Mouse (Mus musculus) midbrain, embryonic 14.5 days (tissue): ENCODE results near the gene Klhdc7a. TPM values are rescaled to one million over a fixed set of nuclear protein-coding genes. Genes with fewer than 3 reads are reported as not detected.
A peak's percentile ranks its signal among the peaks of the same experiment; 100 is the strongest.

ENCODE experiments used
- ATAC-seq: fragments of 200-750 bp; cut with Nextera tagmentation; 2 replicates; pipeline ENCODE4 v1.8.0; 2017; ENCODE audit warnings: moderate number of reproducible peaks, moderate library complexity; ENCODE audit not compliant: low FRiP score, low TSS enrichment
- DNase-seq: peaks from one replicate; pipeline ENCODE4 v3.0.0-alpha.2; 2015
- H3K27ac ChIP-seq: fragments of 300-500 bp; sonication (generic); replicated peaks from 2 replicates; pipeline ENCODE4 v1.5.1; 2014; ENCODE audit warnings: mild to moderate bottlenecking, low read depth, low read length, moderate library complexity
- H3K27me3 ChIP-seq: fragments of 300-500 bp; sonication (generic); 2 replicates; pipeline ENCODE4 v1.6.1; 2014; ENCODE audit warnings: low read length, control low read depth, mixed read lengths; ENCODE audit not compliant: control insufficient read depth, insufficient read depth
- H3K36me3 ChIP-seq: fragments of 300-500 bp; sonication (generic); 2 replicates; pipeline ENCODE4 v1.6.1; 2014; ENCODE audit warnings: low read length, control low read depth; ENCODE audit not compliant: control insufficient read depth, insufficient read depth
- H3K4me1 ChIP-seq: fragments of 300-500 bp; sonication (generic); 2 replicates; pipeline ENCODE4 v1.6.1; 2014; ENCODE audit warnings: mild to moderate bottlenecking, antibody characterized with exemption, low read length, control low read depth; ENCODE audit not compliant: control insufficient read depth, insufficient read depth
- H3K4me2 ChIP-seq: fragments of 300-500 bp; sonication (generic); 2 replicates; pipeline ENCODE4 v1.6.1; 2014; ENCODE audit warnings: mild to moderate bottlenecking, low read length, moderate library complexity
- H3K4me3 ChIP-seq: fragments of 300-500 bp; sonication (generic); replicated peaks from 2 replicates; pipeline ENCODE4 v1.5.1; 2014; ENCODE audit warnings: low read depth, low read length
- H3K9ac ChIP-seq: fragments of 300-500 bp; sonication (generic); replicated peaks from 2 replicates; pipeline ENCODE4 v1.6.1; 2014; ENCODE audit warnings: mild to moderate bottlenecking, low read length, moderate library complexity
- H3K9me3 ChIP-seq: fragments of 300-500 bp; sonication (generic); 2 replicates; pipeline ENCODE4 v1.6.1; 2016; ENCODE audit warnings: low read length, control low read depth, mixed read lengths; ENCODE audit not compliant: control insufficient read depth
- WGBS: fragments of 180-500 bp; shearing (Covaris S2); extraction: QIAGEN DNeasy Blood & Tissue Kit; methylation state at CpG from one replicate; pipeline ENCODE4 v1.1.7; 2014; 5-methylcytosine and 5-hydroxymethylcytosine counted together
- polyA plus RNA-seq: library from polyadenylated mRNA; unstranded; fragments of >200 nt; fragmentation: Nextera tagmentation; extraction: Ambion mirVana; gene quantifications from 2 replicates; pipeline ENCODE4 v1.2.1, GENCODE M21; 2014

Gene Klhdc7a
- polyA plus RNA-seq, 1 experiment from 2014 or later = 0.32 TPM

GRCm38 (mm10) chr4:139993111-139993755, 25.4 kb upstream of the Klhdc7a start:
- Histone ChIP-seq H3K9ac (no peak overlapping the region), H3K9me3 (no peaks in the 10 kb centered on the region), H3K4me1 (peaks cover 6% of the 10 kb centered on the region; the same call in 1 of the 2 replicates), H3K4me3 (no peak overlapping the region), H3K27ac (no peak overlapping the region), H3K4me2 (no peak overlapping the region), H3K27me3 (no peaks in the 10 kb centered on the region), H3K36me3 (no peaks in the 10 kb centered on the region)
- DNase-seq = no peak
- WGBS = 8% methylated on average over 14 of the region's 16 CpGs
- peak; percentile 27; the same call in 1 of the 2 replicates for ATAC-seq

GRCm38 (mm10) chr4:139986913-139987312, 19.1 kb upstream of the Klhdc7a start:
- Histone ChIP-seq H3K4me2 (no peak overlapping the region), H3K4me3 (no peak overlapping the region), H3K27me3 (no peaks in the 10 kb centered on the region), H3K4me1 (peaks cover 19% of the 10 kb centered on the region), H3K36me3 (no peaks in the 10 kb centered on the region), H3K27ac (no peak overlapping the region), H3K9ac (no peak overlapping the region), H3K9me3 (no peaks in the 10 kb centered on the region)
- DNase-seq = peak; percentile 76
- 3% methylated on average over 7 of the region's 7 CpGs for WGBS
- ATAC-seq = no peak

- no peaks in the 10 kb centered on the region for H3K9me3 ChIP-seq
- DNase-seq (no peak), ATAC-seq (no peak)
- no peaks in the 10 kb centered on the region for H3K36me3 ChIP-seq
- H3K9ac ChIP-seq = no peak overlapping the region
- 49% methylated on average over 5 of the region's 5 CpGs for WGBS
- H3K4me2 ChIP-seq = no peak overlapping the region
- H3K27ac ChIP-seq = no peak overlapping the region
- H3K4me1 ChIP-seq = peaks cover 18% of the 10 kb centered on the region; the same call in 1 of the 2 replicates
- no peak overlapping the region for H3K4me3 ChIP-seq
- H3K27me3 ChIP-seq = no peaks in the 10 kb centered on the region
Measured at GRCm38 (mm10) chr4:139978716-139979115, 10.9 kb upstream of the Klhdc7a start.

GRCm38 (mm10) chr4:139977308-139977781, 9.5 kb upstream of the Klhdc7a start:
- peaks cover 14% of the 10 kb centered on the region; the same call in 1 of the 2 replicates for H3K4me1 ChIP-seq
- 11% methylated on average over 5 of the region's 5 CpGs for WGBS
- H3K4me2 ChIP-seq = no peak overlapping the region
- no peaks in the 10 kb centered on the region for H3K27me3 ChIP-seq
- H3K4me3 ChIP-seq = no peak overlapping the region
- no peak for DNase-seq
- no peak overlapping the region for H3K9ac ChIP-seq
- H3K9me3 ChIP-seq = no peaks in the 10 kb centered on the region
- no peaks in the 10 kb centered on the region for H3K36me3 ChIP-seq
- ATAC-seq = no peak
- no peak overlapping the region for H3K27ac ChIP-seq

- H3K9ac ChIP-seq = no peak overlapping the region
- ATAC-seq (no peak), DNase-seq (no peak)
- H3K27ac ChIP-seq = no peak overlapping the region
- H3K4me1 ChIP-seq = 0 out of 2 replicates have a peak, but pooled peaks cover 9% of the 10 kb centered on the region
- H3K27me3 ChIP-seq = no peaks in the 10 kb centered on the region
- WGBS = 57% methylated on average over 7 of the region's 7 CpGs
- H3K4me2 ChIP-seq = no peak overlapping the region
- no peaks in the 10 kb centered on the region for H3K9me3 ChIP-seq
- H3K36me3 ChIP-seq = no peaks in the 10 kb centered on the region
- H3K4me3 ChIP-seq = no peak overlapping the region
Measured at GRCm38 (mm10) chr4:139974506-139974905, 6.7 kb upstream of the Klhdc7a start.

- Histone ChIP-seq H3K27ac (no peak overlapping the region), H3K4me2 (no peak overlapping the region), H3K4me1 (0 out of 2 replicates have a peak, but pooled peaks cover 3% of the 10 kb centered on the region), H3K9ac (no peak overlapping the region), H3K9me3 (no peaks in the 10 kb centered on the region), H3K36me3 (no peaks in the 10 kb centered on the region), H3K4me3 (no peak overlapping the region), H3K27me3 (no peaks in the 10 kb centered on the region)
- DNase-seq (no peak), ATAC-seq (no peak)
- WGBS = 17% methylated on average over 10 of the region's 10 CpGs
Measured at GRCm38 (mm10) chr4:139967475-139967891, 343 bp downstream of the Klhdc7a start.

GRCm38 (mm10) chr4:139966981-139967380, 845 bp downstream of the Klhdc7a start:
- 0 out of 2 replicates have a peak, but pooled peaks cover 3% of the 10 kb centered on the region for H3K4me1 ChIP-seq
- no peaks in the 10 kb centered on the region for H3K9me3 ChIP-seq
- H3K4me2 ChIP-seq = no peak overlapping the region
- no peak overlapping the region for H3K27ac ChIP-seq
- H3K9ac ChIP-seq = no peak overlapping the region
- DNase-seq (no peak), ATAC-seq (no peak)
- H3K27me3 ChIP-seq = no peaks in the 10 kb centered on the region
- WGBS = 58% methylated on average over 3 of the region's 3 CpGs
- H3K4me3 ChIP-seq = no peak overlapping the region
- no peaks in the 10 kb centered on the region for H3K36me3 ChIP-seq

GRCm38 (mm10) chr4:139965596-139966185, 2.1 kb downstream of the Klhdc7a start:
- DNase-seq = no peak
- Histone ChIP-seq H3K27ac (no peak overlapping the region), H3K4me2 (no peak overlapping the region), H3K4me3 (no peak overlapping the region), H3K36me3 (no peaks in the 10 kb centered on the region), H3K4me1 (0 out of 2 replicates have a peak, but pooled peaks cover 3% of the 10 kb centered on the region), H3K9ac (no peak overlapping the region), H3K27me3 (no peaks in the 10 kb centered on the region), H3K9me3 (no peaks in the 10 kb centered on the region)
- 94% methylated on average over 28 of the region's 28 CpGs for WGBS
- no peak for ATAC-seq

GRCm38 (mm10) chr4:139964406-139964805, 3.4 kb downstream of the Klhdc7a start:
- Histone ChIP-seq H3K9me3 (no peaks in the 10 kb centered on the region), H3K4me2 (no peak overlapping the region), H3K27ac (no peak overlapping the region), H3K9ac (no peak overlapping the region), H3K36me3 (no peaks in the 10 kb centered on the region), H3K4me3 (no peak overlapping the region), H3K4me1 (0 out of 2 replicates have a peak, but pooled peaks cover 8% of the 10 kb centered on the region), H3K27me3 (no peaks in the 10 kb centered on the region)
- ATAC-seq (no peak), DNase-seq (no peak)
- 77% methylated on average over 5 of the region's 5 CpGs for WGBS
